Mouse (Mus musculus): Measurements from ENCODE around the gene Rab44. TPM values are rescaled to one million over a fixed set of nuclear protein-coding genes. Genes with fewer than 3 reads are reported as not detected.

Rab44 gene
- polyA plus RNA-seq, 1 experiment = 514 TPM

DNA sequence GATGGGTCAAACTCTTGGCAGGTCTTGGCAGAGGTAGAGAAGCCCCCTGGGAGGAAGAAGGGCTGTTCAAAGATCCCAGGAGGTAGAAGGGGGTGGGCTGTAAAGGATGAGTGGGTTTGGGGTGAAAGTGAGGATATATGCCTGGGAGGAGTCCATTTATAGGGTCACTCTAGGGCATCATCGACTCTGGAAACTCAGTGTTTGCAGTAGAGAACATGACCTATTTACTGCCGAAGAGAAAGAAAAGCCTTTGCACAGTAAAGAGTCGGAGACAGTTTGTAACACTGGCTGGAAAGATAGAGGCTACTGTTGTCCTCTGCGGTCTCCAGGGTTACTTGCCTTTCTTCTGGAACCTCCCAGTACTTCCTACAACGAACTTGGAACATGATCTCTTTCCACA is 40.6 kb upstream of the Rab44 start:
- no peak overlapping the region for H3K4me3 ChIP-seq (replicated peaks; ENCODE audit: control insufficient read depth, low read depth, low read length)
- 57% methylated on average over 5 of the region's 5 CpGs for WGBS
- TF ChIP-seq CTCF (IDR thresholded peaks at IDR 0.05; ENCODE audit: control insufficient read depth, insufficient read depth, low read length) = no peak
- TF ChIP-seq POLR2A (IDR thresholded peaks at IDR 0.05; ENCODE audit: borderline replicate concordance, control insufficient read depth, low read depth, low read length) = no peak
- peaks cover 3% of the 10 kb centered on the region for H3K4me1 ChIP-seq (ENCODE audit: control insufficient read depth, insufficient read depth, low read length)
- H3K27ac ChIP-seq (ENCODE audit: control insufficient read depth, insufficient read depth, low read depth, low read length, poor library complexity) = no peak overlapping the region

- Histone ChIP-seq H3K4me3 (replicated peaks; ENCODE audit: control insufficient read depth, low read depth, low read length) (no peak overlapping the region), H3K4me1 (ENCODE audit: control insufficient read depth, insufficient read depth, low read length) (peaks cover 3% of the 10 kb centered on the region), H3K27ac (ENCODE audit: control insufficient read depth, insufficient read depth, low read depth, low read length, poor library complexity) (no peak overlapping the region)
- 83% methylated on average over 13 of the region's 13 CpGs for WGBS
- TF ChIP-seq POLR2A (IDR thresholded peaks at IDR 0.05; ENCODE audit: borderline replicate concordance, control insufficient read depth, low read depth, low read length) (no peak), CTCF (IDR thresholded peaks at IDR 0.05; ENCODE audit: control insufficient read depth, insufficient read depth, low read length) (no peak)
Observed at GRCm38 (mm10) chr17:29074085-29074484, 39.9 kb upstream of the Rab44 start.

DNA sequence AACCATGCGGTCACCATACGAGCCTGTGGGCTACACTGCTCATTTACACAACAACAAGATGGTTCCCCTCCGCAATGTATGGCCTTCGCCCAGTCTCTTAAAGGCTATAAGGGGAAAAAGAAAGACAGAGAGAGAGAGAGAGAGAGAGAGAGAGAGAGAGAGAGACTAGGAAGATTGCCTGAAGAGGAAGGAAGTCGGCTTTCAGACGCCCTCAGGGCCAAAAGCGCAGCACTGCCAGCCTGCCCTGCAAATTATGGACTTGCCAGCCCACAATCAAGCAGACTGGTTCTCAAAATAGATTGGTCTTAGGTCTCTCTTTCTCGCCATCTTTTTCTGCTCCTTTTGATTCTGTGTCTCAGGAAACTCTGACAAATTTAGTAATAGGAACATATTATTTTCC is 37.7 kb upstream of the Rab44 start:
- TF ChIP-seq CTCF (IDR thresholded peaks at IDR 0.05; ENCODE audit: control insufficient read depth, insufficient read depth, low read length) (no peak), POLR2A (IDR thresholded peaks at IDR 0.05; ENCODE audit: borderline replicate concordance, control insufficient read depth, low read depth, low read length) (no peak)
- Histone ChIP-seq H3K4me3 (replicated peaks; ENCODE audit: control insufficient read depth, low read depth, low read length) (no peak overlapping the region), H3K4me1 (ENCODE audit: control insufficient read depth, insufficient read depth, low read length) (peaks cover 6% of the 10 kb centered on the region), H3K27ac (ENCODE audit: control insufficient read depth, insufficient read depth, low read depth, low read length, poor library complexity) (no peak overlapping the region)
- WGBS = 13% methylated on average over 8 of the region's 8 CpGs

DNA sequence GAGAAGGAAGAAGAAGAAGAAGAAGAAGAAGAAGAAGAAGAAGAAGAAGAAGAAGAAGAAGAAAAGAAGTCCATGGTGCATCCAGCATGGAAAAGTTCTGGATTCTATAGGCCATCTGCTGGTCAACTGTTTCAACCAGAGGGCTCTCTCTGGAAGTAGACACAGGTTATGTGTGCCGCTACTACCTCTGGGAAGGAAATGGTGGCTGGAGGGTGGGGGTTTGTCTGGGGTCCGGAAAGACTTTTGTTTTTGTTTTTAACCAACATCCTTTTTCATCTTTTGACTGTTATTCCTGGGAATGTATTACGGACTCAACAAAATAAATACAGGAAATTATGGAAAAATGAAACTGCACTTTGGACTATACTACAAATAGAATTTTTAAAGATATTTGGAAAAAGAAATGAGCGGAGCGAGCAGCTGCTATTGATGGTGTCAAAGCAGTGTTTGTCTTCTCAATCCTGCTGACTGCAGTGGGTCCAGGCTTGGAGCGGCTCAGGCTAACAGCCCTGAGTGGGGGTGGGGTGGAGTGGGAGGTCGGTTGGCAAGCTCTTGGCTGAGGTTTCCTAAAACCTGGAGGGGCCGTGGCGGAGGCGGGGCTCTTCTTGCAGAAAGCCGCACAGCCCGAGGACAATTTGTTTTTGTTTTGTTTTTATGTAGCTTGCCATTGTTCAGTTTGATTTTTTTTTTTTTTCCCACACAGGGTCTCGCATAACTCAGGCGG is 36.0 kb upstream of the Rab44 start:
- TF ChIP-seq POLR2A (IDR thresholded peaks at IDR 0.05; ENCODE audit: borderline replicate concordance, control insufficient read depth, low read depth, low read length) (no peak), CTCF (IDR thresholded peaks at IDR 0.05; ENCODE audit: control insufficient read depth, insufficient read depth, low read length) (no peak)
- no peak overlapping the region for H3K27ac ChIP-seq (ENCODE audit: control insufficient read depth, insufficient read depth, low read depth, low read length, poor library complexity)
- peak overlapping the region; percentile 44 for H3K4me3 ChIP-seq (replicated peaks; ENCODE audit: control insufficient read depth, low read depth, low read length)
- peaks cover 5% of the 10 kb centered on the region for H3K4me1 ChIP-seq (ENCODE audit: control insufficient read depth, insufficient read depth, low read length)
- 7% methylated on average over 14 of the region's 14 CpGs for WGBS

DNA sequence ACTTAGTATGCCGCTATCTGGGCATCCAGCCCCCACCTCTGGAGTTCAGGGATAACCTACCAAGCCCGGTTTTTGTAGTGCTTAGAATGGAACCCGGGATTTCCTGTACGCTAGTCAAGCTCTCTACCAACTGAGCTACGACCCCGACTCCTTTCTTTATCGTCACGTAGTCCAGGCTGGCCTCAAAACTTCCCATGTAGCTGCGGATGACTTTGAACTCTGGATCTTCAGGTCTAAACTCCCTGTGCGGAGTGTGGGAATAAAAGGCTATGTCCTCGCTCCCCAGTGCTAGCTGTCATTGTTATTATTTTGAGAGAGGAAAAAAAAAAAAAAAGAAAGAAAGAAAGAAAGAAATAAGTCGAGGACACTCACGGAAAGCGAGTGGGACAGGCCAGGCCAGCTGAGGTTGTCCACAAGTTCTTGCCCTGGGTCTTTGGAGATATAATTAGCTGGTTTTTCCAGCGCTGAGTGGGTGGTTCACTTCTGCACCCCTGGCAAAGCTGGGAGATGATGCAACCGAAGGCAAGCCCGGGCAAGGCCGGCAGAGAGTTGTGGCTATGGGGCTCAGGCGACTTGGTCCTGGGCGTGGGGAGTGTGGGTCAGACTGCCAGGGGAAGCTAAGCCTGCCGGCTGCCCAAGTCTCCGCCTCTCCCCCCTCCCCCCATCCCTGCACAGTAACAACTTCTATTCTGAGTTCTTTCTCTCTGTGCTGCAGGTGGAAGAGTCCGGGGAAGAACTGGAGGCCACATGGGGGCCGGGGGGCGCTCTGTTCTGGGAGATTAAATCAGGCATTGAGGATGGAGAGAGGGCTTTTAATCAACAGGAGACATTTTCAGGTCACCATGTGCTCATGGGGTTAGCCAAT is 35.2 kb upstream of the Rab44 start:
- TF ChIP-seq CTCF (IDR thresholded peaks at IDR 0.05; ENCODE audit: control insufficient read depth, insufficient read depth, low read length) (no peak), POLR2A (IDR thresholded peaks at IDR 0.05; ENCODE audit: borderline replicate concordance, control insufficient read depth, low read depth, low read length) (peak; percentile 6; the same call in 1 of the 2 replicates)
- Histone ChIP-seq H3K4me3 (replicated peaks; ENCODE audit: control insufficient read depth, low read depth, low read length) (peak overlapping the region; percentile 46), H3K4me1 (ENCODE audit: control insufficient read depth, insufficient read depth, low read length) (peaks cover 5% of the 10 kb centered on the region), H3K27ac (ENCODE audit: control insufficient read depth, insufficient read depth, low read depth, low read length, poor library complexity) (0 out of 2 replicates have a peak overlapping the region, but pooled peaks have one; percentile 17)
- WGBS = 2% methylated on average over 25 of the region's 25 CpGs

DNA sequence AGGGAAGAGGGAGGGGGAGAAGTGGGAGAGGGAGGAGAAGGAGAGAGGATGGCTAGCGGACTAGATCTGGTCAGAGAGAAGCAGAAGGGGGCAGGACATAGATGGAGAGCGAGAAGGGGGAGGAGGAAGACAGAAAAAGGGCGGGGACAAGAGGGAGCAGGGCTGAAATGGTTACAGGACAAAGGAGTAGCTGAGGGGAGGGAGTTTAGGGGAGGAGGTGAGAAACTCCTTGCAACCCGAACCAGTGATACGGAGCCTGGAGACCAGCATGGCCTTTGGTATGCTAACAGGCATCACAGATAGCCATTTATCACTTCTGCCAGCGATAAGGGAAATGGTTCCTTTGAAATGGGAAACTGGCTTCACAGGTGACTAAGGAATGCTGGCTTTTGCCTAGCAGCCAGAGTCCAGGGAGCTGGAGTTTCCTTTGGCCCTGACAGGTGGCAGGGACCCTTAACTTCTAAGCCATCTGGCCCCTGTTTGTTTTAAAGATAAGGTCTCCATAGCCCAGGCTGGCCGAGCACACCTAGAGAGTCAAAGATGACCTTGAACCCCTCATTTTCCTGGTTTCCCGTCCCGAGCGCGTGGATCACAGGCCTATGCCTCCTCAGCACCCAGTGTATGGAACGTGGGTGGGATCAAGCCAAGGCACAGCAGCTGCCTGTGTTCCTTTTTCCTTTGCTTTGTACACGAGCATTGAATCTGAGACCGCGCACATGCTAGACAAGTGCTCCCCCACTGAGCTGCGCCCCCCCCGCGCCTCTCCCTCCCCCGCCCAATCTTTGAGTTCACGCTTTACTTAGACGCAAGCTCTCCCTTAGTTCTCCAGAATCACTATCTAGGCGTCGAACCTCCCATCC is 33.0 kb upstream of the Rab44 start:
- WGBS = 27% methylated on average over 23 of the region's 23 CpGs
- peaks cover 5% of the 10 kb centered on the region for H3K4me1 ChIP-seq (ENCODE audit: control insufficient read depth, insufficient read depth, low read length)
- no peak overlapping the region for H3K27ac ChIP-seq (ENCODE audit: control insufficient read depth, insufficient read depth, low read depth, low read length, poor library complexity)
- TF ChIP-seq CTCF (IDR thresholded peaks at IDR 0.05; ENCODE audit: control insufficient read depth, insufficient read depth, low read length) (no peak), POLR2A (IDR thresholded peaks at IDR 0.05; ENCODE audit: borderline replicate concordance, control insufficient read depth, low read depth, low read length) (no peak)
- no peak overlapping the region for H3K4me3 ChIP-seq (replicated peaks; ENCODE audit: control insufficient read depth, low read depth, low read length)

- Histone ChIP-seq H3K4me1 (ENCODE audit: control insufficient read depth, insufficient read depth, low read length) (peaks cover 5% of the 10 kb centered on the region; the same call in 1 of the 2 replicates), H3K4me3 (replicated peaks; ENCODE audit: control insufficient read depth, low read depth, low read length) (no peak overlapping the region), H3K27ac (ENCODE audit: control insufficient read depth, insufficient read depth, low read depth, low read length, poor library complexity) (peak overlapping the region; percentile 36)
- 9% methylated on average over 21 of the region's 21 CpGs for WGBS
- TF ChIP-seq POLR2A (IDR thresholded peaks at IDR 0.05; ENCODE audit: borderline replicate concordance, control insufficient read depth, low read depth, low read length) (no peak), CTCF (IDR thresholded peaks at IDR 0.05; ENCODE audit: control insufficient read depth, insufficient read depth, low read length) (no peak)
Observed at GRCm38 (mm10) chr17:29081618-29082381, 32.1 kb upstream of the Rab44 start.
